Mouse (Mus musculus) layer of hippocampus, adult 9-11 months (tissue): ENCODE measurements at regions not wholly inside any gene's neighbourhood (a gene's known extent, or its start where the extent isn't known, plus 50 kb on each side); places are given as distances from the start of the nearest gene placed in this dataset.

ENCODE experiments used
- DNase-seq: peaks from one replicate; pipeline ENCODE4 v3.0.0; 2022

DNA sequence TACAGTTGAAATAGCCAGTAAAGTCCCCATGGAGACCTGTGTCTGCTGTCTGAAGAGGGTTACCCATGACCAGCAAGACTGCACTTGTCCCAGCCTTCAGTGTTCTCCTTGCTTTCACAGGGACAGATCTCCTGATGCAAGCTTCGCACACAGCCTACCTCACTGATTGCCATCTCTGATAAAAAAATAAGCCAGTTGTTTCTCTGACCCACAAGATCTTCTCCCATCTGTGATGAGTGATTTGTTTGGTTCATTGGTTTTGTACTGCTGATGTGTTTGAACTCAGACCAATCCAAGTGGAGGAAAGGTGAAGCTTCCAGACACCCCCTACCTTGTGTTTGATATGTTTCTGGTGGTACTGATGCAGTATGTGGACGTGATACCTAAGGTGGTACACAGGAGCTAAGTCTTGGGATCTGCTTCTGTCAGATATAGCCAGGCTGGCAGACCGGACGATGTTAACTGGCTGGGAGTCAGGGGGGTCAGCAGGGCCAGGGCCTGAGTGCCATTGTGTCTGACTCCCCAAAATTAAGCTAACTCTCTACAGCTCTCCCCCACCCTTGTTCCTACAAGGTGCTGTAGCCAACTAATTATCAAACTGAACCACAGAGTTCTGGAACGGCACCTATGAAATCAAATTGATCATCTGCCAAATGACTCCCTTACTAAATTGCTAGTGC is 139.2 kb upstream of the Cpeb2 start:
- DNase-seq = no peak

GRCm38 (mm10) chr5:43094329-43094898 is 138.6 kb upstream of the Cpeb2 start:
- DNase-seq = peak; percentile 77

DNA sequence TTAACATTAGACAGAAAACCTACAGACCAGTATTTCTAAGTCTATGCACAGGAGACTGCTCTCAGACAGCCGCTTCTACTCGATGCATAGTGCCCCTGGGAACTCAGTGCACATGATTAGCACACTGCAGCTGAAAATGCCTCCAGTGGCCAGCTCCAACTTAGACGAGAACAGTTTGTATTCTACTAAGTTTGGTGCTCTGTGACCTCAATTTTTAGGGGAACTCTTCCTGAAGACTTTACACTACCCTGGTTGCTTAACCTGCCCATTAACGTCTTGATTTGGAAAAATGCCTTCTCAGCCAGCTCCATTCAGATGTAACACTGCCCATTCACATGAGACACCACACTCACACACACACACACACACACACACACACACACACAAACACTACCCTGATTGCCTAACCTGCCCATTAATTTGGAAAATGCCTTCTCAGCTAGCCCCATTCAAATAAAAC is 130.9 kb upstream of the Cpeb2 start:
- no peak for DNase-seq

DNA sequence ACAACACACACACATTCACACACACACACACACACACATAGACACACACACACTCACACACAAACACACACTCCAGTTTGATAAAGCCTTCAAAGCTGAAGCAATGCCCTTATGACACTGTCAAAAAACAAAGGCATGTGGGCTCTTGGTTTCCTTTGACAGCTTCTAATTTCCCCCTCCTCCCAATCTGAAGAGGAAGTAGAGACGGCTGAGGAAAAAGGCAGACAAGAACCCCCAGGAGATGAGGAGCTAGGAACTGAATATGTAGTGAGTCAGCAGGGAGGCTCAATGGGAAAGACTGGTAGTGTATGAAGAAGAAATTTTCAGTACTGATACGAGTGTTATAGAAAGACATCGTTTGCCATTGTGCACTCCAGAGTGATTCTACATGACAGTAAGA is 130.4 kb upstream of the Cpeb2 start:
- no peak for DNase-seq

DNA sequence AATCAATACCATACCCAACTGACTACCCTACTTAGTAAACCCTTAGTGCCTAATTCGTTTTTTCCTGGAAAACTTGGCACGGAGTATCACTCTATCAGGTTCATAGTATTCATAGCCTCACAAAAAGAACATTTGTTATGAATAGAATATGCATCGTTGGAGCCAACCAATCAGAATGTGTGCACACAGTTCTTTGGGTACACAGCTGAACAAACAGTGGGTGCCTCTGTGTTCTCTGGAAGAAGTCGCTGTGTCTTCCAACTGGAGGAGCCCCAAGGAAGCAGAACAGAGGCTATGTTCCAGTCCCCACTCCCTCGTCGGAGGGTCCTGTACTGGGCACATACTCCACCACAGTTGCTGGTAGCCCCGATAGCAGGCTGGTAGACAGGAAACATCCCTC is 129.2 kb upstream of the Cpeb2 start:
- peak; percentile 68 for DNase-seq

DNA sequence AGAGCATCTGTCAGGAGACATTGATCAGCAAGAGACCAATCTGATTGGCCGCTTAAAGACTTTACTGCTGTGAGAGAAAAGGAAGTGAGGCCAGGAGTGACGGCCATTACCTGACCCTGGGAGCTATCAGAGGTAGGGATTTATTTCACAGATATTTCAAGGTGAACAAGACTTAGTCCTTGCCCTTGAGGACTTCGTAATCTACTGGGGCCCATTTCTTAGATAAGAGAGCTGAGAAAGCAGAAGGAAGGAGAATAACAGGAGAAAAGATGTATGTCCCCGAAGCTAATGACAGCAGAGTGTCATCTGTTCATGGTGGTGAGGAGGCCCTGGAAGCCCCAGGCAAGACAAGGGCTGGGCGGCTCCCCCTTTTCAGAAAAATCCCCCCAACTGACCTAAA is 127.4 kb upstream of the Cpeb2 start:
- no peak for DNase-seq

- no peak for DNase-seq
These were observed 125.3 kb upstream of the Cpeb2 start for GRCm38 (mm10) chr5:43107436-43108259.

GRCm38 (mm10) chr5:43108260-43108589 is 124.7 kb upstream of the Cpeb2 start:
- DNase-seq = no peak

GRCm38 (mm10) chr5:43110122-43110521 is 122.8 kb upstream of the Cpeb2 start:
- DNase-seq = no peak

DNA sequence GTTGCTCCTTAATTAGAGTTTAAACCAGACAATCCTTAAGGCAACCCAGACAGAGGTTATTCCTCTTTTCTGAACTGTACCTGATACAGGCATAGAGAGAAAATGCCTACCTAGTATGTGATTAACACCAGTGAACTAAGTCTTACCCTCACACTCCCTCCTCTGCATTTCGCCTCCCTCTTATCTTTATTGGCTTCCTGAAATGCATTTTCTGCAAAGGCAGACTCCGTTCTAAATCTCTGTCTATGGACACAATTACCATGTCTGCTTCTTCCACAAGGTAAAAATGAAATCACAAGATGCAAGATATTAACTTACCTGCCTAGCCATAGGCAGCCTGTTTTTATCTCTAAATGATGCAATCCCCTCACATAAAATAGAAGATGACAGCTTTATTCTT is 121.2 kb upstream of the Cpeb2 start:
- DNase-seq = no peak

- no peak for DNase-seq
These were observed 119.4 kb upstream of the Cpeb2 start for GRCm38 (mm10) chr5:43113405-43114119.

DNA sequence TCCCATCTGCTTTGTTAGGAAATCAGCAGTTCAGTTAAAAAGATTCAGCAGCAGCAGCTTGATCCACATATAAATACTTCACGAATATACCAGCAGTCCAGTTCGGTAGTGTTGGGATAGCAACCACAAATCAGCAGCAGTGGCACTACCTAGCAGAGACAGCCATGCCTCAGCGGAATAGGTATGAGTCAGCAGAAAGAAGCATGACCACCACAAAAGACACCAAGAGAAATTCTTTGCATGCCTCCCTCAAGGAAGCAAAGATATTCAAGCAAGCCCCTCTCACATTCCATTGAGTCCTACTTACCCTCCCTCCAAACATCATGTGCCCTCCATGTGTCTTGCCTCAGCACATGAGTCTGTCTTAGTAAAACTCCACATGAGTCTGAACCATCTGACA is 117.5 kb upstream of the Cpeb2 start:
- DNase-seq = no peak

DNA sequence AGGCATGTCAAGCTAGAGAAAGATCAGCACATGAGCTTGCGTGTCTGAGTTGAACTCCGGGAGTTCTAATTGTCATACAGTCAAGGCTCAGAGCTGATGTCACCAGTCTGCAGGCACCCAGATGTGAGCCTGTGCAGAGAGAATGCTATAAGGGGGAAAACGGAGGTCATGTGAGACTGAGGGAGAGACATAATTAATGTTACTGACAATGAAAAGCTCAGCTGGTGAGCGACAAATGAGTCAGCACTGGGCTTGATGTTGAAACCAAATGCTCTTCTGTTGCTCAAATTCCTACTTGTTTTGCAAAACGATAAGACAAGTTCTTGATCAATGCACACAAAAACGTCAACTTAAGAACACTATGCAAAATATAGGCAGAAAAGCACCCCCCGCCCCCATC is 116.1 kb upstream of the Cpeb2 start:
- no peak for DNase-seq

- DNase-seq = no peak
These were observed 111.9 kb upstream of the Cpeb2 start for GRCm38 (mm10) chr5:43121065-43121464.

- DNase-seq = no peak
These were observed 108.7 kb upstream of the Cpeb2 start for GRCm38 (mm10) chr5:43124301-43124700.

GRCm38 (mm10) chr5:43125774-43126536 is 107.0 kb upstream of the Cpeb2 start:
- no peak for DNase-seq

GRCm38 (mm10) chr5:43130377-43130776 is 102.6 kb upstream of the Cpeb2 start:
- peak; percentile 34 for DNase-seq

DNA sequence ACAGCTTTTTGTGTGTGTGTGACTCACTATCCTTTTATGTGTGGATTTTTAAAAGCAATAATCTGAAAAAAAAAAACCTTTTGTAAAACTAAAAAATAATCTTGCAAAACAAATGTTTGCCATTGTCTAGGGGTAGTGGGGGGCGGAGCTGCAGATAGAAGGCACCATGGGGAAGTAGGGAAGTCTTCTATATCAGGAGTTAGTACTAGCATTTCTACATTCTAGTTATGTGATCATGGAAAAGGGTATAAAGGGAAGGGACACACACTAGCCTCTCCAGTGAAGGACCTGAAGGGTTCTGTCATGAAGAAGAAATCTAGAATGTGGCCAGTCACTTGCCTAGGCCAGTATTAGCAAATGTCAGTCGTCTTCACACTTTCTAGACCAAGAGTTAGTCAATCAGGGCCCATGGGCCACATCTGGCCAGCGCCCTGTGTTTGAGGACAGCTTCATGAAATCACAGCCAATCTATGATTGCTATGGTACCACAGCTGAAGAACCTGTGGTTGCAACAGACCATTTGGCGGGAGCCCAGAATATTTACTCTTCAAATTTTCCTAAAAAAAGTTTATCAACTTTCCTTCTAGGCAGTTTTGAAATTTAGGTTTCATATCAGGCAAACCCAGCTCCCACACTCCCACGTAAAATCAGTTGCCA is 101.9 kb upstream of the Cpeb2 start:
- DNase-seq = no peak

GRCm38 (mm10) chr5:43133672-43134071 is 99.3 kb upstream of the Cpeb2 start:
- DNase-seq = no peak

GRCm38 (mm10) chr5:43136142-43136541 is 96.8 kb upstream of the Cpeb2 start:
- DNase-seq = no peak

DNA sequence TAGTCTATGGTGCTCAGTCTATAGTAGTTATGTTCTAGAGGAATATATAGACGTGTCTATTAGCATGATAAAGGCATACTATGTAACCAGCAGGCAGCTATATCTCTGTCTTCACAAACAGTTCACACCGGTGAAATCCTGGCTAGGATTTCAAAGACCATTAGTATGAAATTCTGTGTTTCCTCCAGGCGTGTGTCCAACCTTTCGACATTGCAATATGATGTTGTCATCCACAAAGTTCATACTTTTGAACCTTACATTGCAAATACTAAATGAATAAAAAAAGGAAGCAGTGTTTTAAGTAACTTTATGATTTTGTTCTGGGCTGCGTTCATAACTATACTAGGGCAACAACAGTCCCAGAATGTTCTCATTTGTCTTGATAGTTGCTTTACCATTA is 95.2 kb upstream of the Cpeb2 start:
- DNase-seq = no peak

- no peak for DNase-seq
These were observed 94.0 kb upstream of the Cpeb2 start for GRCm38 (mm10) chr5:43138931-43139486.
